In genomic region chr4:130296243-130296965, GRCm38 (mm10) we compare ENCODE assay signal across 21 mouse cellular contexts. TPM values are rescaled to one million over a fixed set of nuclear protein-coding genes. Genes with fewer than 3 reads are reported as not detected.
A peak's percentile ranks its signal among the peaks of the same experiment; 100 is the strongest.
DNase-seq lines count a peak whose midpoint lies in the region; ATAC-seq and TF ChIP-seq lines count a peak whose summit lies in the region.
"Had no signal": no experiment of that assay in that cellular context is flagged by ENCODE, and none has a peak within 500 bp of the region (broad histone marks: within the 10 kb centered on the region; RNA-seq: fewer than 3 reads in every experiment).

No protein-coding gene starts in this region.

- H3K9ac ChIP-seq in stomach, embryonic 15.5 days, result no peak overlapping the region
- H3K9ac ChIP-seq in stomach, postnatal 0 days (ENCODE audit: low read length), result no peak overlapping the region
- H3K9ac ChIP-seq in liver, postnatal 0 days (replicated peaks), result peak overlapping the region; percentile 58
- H3K9ac ChIP-seq: embryonic facial prominence, embryonic 12.5 days; hindbrain, embryonic 14.5 days; limb, embryonic 13.5 days had no signal

- no peaks in the 10 kb centered on the region for H3K4me1 ChIP-seq in stomach, embryonic 15.5 days
- H3K4me1 ChIP-seq in stomach, postnatal 0 days (replicated peaks; ENCODE audit: control insufficient read depth, insufficient read depth), result no peaks in the 10 kb centered on the region
- peaks cover 14% of the 10 kb centered on the region for H3K4me1 ChIP-seq in liver, postnatal 0 days (ENCODE audit: insufficient read depth)
- H3K4me1 ChIP-seq: embryonic facial prominence, embryonic 12.5 days had no signal

- TF ChIP-seq CTCF in stomach, postnatal 0 days (IDR thresholded peaks at IDR 0.05; ENCODE audit: low read depth), result no peak
- no peak for TF ChIP-seq CTCF in liver, postnatal 0 days (IDR thresholded peaks at IDR 0.05; ENCODE audit: low read depth)

- no peaks in the 10 kb centered on the region for H3K27me3 ChIP-seq in stomach, embryonic 15.5 days (replicated peaks)
- H3K27me3 ChIP-seq in stomach, postnatal 0 days (ENCODE audit: control insufficient read depth, insufficient read depth, low read length), result no peaks in the 10 kb centered on the region
- no peaks in the 10 kb centered on the region for H3K27me3 ChIP-seq in liver, postnatal 0 days (ENCODE audit: insufficient read depth, low read length)
- H3K27me3 ChIP-seq: embryonic facial prominence, embryonic 12.5 days had no signal

- DNase-seq in stomach, postnatal 0 days (ENCODE audit: low spot score), result no peak
- DNase-seq in liver, postnatal 0 days, result peak; percentile 29
- DNase-seq in yolk sac, embryonic 10.5 days (ENCODE audit: low spot score), result no peak
- no peak for DNase-seq in right cerebral cortex, postnatal 14 days
- no peak for DNase-seq in kidney, adult 11 months
- DNase-seq: cerebellum, adult 11-12 months; gastrocnemius, postnatal 14 days; heart, postnatal 14 days had no signal

- no peak for TF ChIP-seq EP300 in stomach, postnatal 0 days (optimal IDR thresholded peaks at IDR 0.05)
- TF ChIP-seq EP300 in liver, postnatal 0 days (IDR thresholded peaks at IDR 0.05; ENCODE audit: low read depth), result peak; percentile 79

- H3K36me3 ChIP-seq in stomach, embryonic 15.5 days, result no peaks in the 10 kb centered on the region
- no peaks in the 10 kb centered on the region for H3K36me3 ChIP-seq in stomach, postnatal 0 days (ENCODE audit: control insufficient read depth, insufficient read depth, low read length)
- no peaks in the 10 kb centered on the region for H3K36me3 ChIP-seq in liver, postnatal 0 days (replicated peaks; ENCODE audit: insufficient read depth, low read length)
- H3K36me3 ChIP-seq: embryonic facial prominence, embryonic 12.5 days; limb, embryonic 13.5 days had no signal

- 78% methylated on average over 13 of the region's 13 CpGs for WGBS in stomach, embryonic 15.5 days
- WGBS in stomach, postnatal 0 days, result 80% methylated on average over 13 of the region's 13 CpGs
- 50% methylated on average over 13 of the region's 13 CpGs for WGBS in liver, postnatal 0 days (ENCODE audit: insufficient replicate concordance)

- no peak overlapping the region for H3K4me3 ChIP-seq in stomach, embryonic 15.5 days (replicated peaks)
- no peak overlapping the region for H3K4me3 ChIP-seq in stomach, postnatal 0 days (ENCODE audit: low read depth, low read length)
- peak overlapping the region; percentile 25 for H3K4me3 ChIP-seq in liver, postnatal 0 days (ENCODE audit: low read depth, low read length)
- H3K4me3 ChIP-seq: embryonic facial prominence, embryonic 12.5 days; limb, embryonic 13.5 days had no signal

- peak; percentile 72; the same call in 1 of the 2 replicates for ATAC-seq in stomach, embryonic 15.5 days (ENCODE audit: insufficient read depth, low FRiP score, low read depth)
- ATAC-seq in stomach, postnatal 0 days (ENCODE audit: low FRiP score, low TSS enrichment), result no peak
- ATAC-seq in erythroid progenitor cell, adult 5-6 weeks (replicated peaks; ENCODE audit: low FRiP score, poor library complexity, severe bottlenecking), result peak; percentile 58
- ATAC-seq in liver, postnatal 0 days, result peak; percentile 66

- no peaks in the 10 kb centered on the region for H3K9me3 ChIP-seq in stomach, embryonic 15.5 days
- H3K9me3 ChIP-seq in stomach, postnatal 0 days (ENCODE audit: control insufficient read depth, low read length), result no peaks in the 10 kb centered on the region
- H3K9me3 ChIP-seq in liver, postnatal 0 days (ENCODE audit: low read length), result no peaks in the 10 kb centered on the region
- H3K9me3 ChIP-seq: embryonic facial prominence, embryonic 12.5 days; limb, embryonic 13.5 days had no signal

- H3K4me2 ChIP-seq in stomach, embryonic 15.5 days, result no peak overlapping the region
- no peak overlapping the region for H3K4me2 ChIP-seq in stomach, postnatal 0 days (replicated peaks; ENCODE audit: low read depth)
- H3K4me2 ChIP-seq in liver, postnatal 0 days (ENCODE audit: low read depth, low read length), result peak overlapping the region; percentile 64
- H3K4me2 ChIP-seq: embryonic facial prominence, embryonic 12.5 days; hindbrain, embryonic 14.5 days had no signal

- H3K27ac ChIP-seq in stomach, embryonic 15.5 days, result no peak overlapping the region; the same call in 1 of the 2 replicates
- H3K27ac ChIP-seq in stomach, postnatal 0 days (replicated peaks), result no peak overlapping the region
- H3K27ac ChIP-seq in liver, postnatal 0 days (ENCODE audit: low read depth), result peak overlapping the region; percentile 96
- H3K27ac ChIP-seq: embryonic facial prominence, embryonic 12.5 days; hindbrain, embryonic 14.5 days; limb, embryonic 13.5 days had no signal

RNA-seq across cellular contexts. Expression of gene Fabp3, which starts 12.0 kb away (rescaled TPM):
- 7.4 and 7.7 TPM in 2 replicates for polyA plus RNA-seq in stomach, embryonic 15.5 days (2015; fragmentation: Nextera tagmentation; extraction: Ambion mirVana)
- polyA plus RNA-seq in stomach, postnatal 0 days (2015; fragmentation: Nextera tagmentation; extraction: Ambion mirVana), result 74.2 and 83.8 TPM in 2 replicates
- total RNA-seq in erythroid progenitor cell, adult 5-6 weeks (2015; ENCODE audit: low replicate concordance), result not detected in 2 replicates
- not detected in 2 replicates for total RNA-seq in erythroid progenitor cell, adult 5-6 weeks (2017; ENCODE audit: low replicate concordance)
- polyA plus RNA-seq in liver, postnatal 0 days (2015; fragmentation: Nextera tagmentation; extraction: Ambion mirVana), result 1.3 and 26.0 TPM in 2 replicates
- total RNA-seq: common myeloid progenitor, adult 5-6 weeks had no signal

RNA-seq across cellular contexts. Expression of gene Gm10570, which starts 12.1 kb away (rescaled TPM):
- 0.57 TPM in 1 of 2 replicates, not detected in the other for polyA plus RNA-seq in stomach, embryonic 15.5 days (2015; fragmentation: Nextera tagmentation; extraction: Ambion mirVana)
- not detected in 2 replicates for polyA plus RNA-seq in stomach, postnatal 0 days (2015; fragmentation: Nextera tagmentation; extraction: Ambion mirVana)
- not detected in 2 replicates for total RNA-seq in erythroid progenitor cell, adult 5-6 weeks (2015; ENCODE audit: low replicate concordance)
- not detected in 2 replicates for total RNA-seq in erythroid progenitor cell, adult 5-6 weeks (2017; ENCODE audit: low replicate concordance)
- not detected in 2 replicates for polyA plus RNA-seq in liver, postnatal 0 days (2015; fragmentation: Nextera tagmentation; extraction: Ambion mirVana)
- total RNA-seq: common myeloid progenitor, adult 5-6 weeks; gastrocnemius, postnatal 14 days had no signal
- polyA plus RNA-seq: C2C12; embryonic facial prominence, embryonic 12.5 days; forebrain, embryonic 11.5 days; heart, embryonic 11.5 days; hindbrain, embryonic 14.5 days; intestine, embryonic 16.5 days; limb, embryonic 13.5 days; neural tube, embryonic 11.5 days; stomach, embryonic 14.5 days; thymus, postnatal 0 days had no signal

RNA-seq across cellular contexts. Expression of gene Serinc2, which starts 17.4 kb away (rescaled TPM):
- polyA plus RNA-seq in stomach, embryonic 15.5 days (2015; fragmentation: Nextera tagmentation; extraction: Ambion mirVana), result 34.0 and 34.5 TPM in 2 replicates
- 137 and 142 TPM in 2 replicates for polyA plus RNA-seq in stomach, postnatal 0 days (2015; fragmentation: Nextera tagmentation; extraction: Ambion mirVana)
- not detected in 2 replicates for total RNA-seq in erythroid progenitor cell, adult 5-6 weeks (2015; ENCODE audit: low replicate concordance)
- not detected in 2 replicates for total RNA-seq in erythroid progenitor cell, adult 5-6 weeks (2017; ENCODE audit: low replicate concordance)
- polyA plus RNA-seq in liver, postnatal 0 days (2015; fragmentation: Nextera tagmentation; extraction: Ambion mirVana), result 3.4 and 4.4 TPM in 2 replicates
- total RNA-seq: common myeloid progenitor, adult 5-6 weeks had no signal
